Mouse (Mus musculus) embryonic facial prominence, embryonic 14.5 days (tissue): Measurements from ENCODE around the gene Wasf2. TPM values are rescaled to one million over a fixed set of nuclear protein-coding genes. Genes with fewer than 3 reads are reported as not detected.
A peak's percentile ranks its signal among the peaks of the same experiment; 100 is the strongest.

Source experiments
- ATAC-seq: fragments of 200-750 bp; cut with Nextera tagmentation; 2 replicates; pipeline ENCODE4 v1.8.0; 2017; ENCODE audit warnings: low read depth, moderate number of reproducible peaks, moderate TSS enrichment
- DNase-seq: peaks from one replicate; pipeline ENCODE4 v3.0.0-alpha.2; 2015; ENCODE audit warnings: low spot score
- H3K27ac ChIP-seq: fragments of 300-500 bp; sonication (generic); replicated peaks from 2 replicates; pipeline ENCODE4 v1.5.1; 2014; ENCODE audit warnings: low read depth, mild to moderate bottlenecking, low read length, moderate library complexity
- H3K27me3 ChIP-seq: fragments of 300-500 bp; sonication (generic); replicated peaks from 2 replicates; pipeline ENCODE4 v1.6.1; 2014; ENCODE audit warnings: low read length; ENCODE audit not compliant: control insufficient read depth, insufficient read depth
- H3K36me3 ChIP-seq: fragments of 300-500 bp; sonication (generic); 2 replicates; pipeline ENCODE4 v1.6.1; 2014; ENCODE audit warnings: low read length, mixed read lengths; ENCODE audit not compliant: control insufficient read depth, insufficient read depth
- H3K4me1 ChIP-seq: fragments of 300-500 bp; sonication (generic); 2 replicates; pipeline ENCODE4 v1.6.1; 2014; ENCODE audit warnings: antibody characterized with exemption, low read length; ENCODE audit not compliant: control insufficient read depth, insufficient read depth
- H3K4me2 ChIP-seq: fragments of 300-500 bp; sonication (generic); 2 replicates; pipeline ENCODE4 v1.6.1; 2014; ENCODE audit warnings: low read depth, mild to moderate bottlenecking, low read length, moderate library complexity, mixed read lengths
- H3K4me3 ChIP-seq: fragments of 300-500 bp; sonication (generic); 2 replicates; pipeline ENCODE4 v1.5.1; 2014; ENCODE audit warnings: low read depth, mild to moderate bottlenecking, low read length
- H3K9ac ChIP-seq: fragments of 300-500 bp; sonication (generic); 2 replicates; pipeline ENCODE4 v1.6.1; 2014; ENCODE audit warnings: low read depth, mild to moderate bottlenecking, low read length, moderate library complexity, mixed read lengths
- H3K9me3 ChIP-seq: fragments of 300-500 bp; sonication (generic); 2 replicates; pipeline ENCODE4 v1.6.1; 2016; ENCODE audit warnings: low read length; ENCODE audit not compliant: control insufficient read depth
- WGBS: fragments of 180-500 bp; shearing (Covaris S2); extraction: QIAGEN DNeasy Blood & Tissue Kit; methylation state at CpG from one replicate; pipeline ENCODE4 v1.1.7; 2014; 5-methylcytosine and 5-hydroxymethylcytosine counted together
- polyA plus RNA-seq: library from polyadenylated mRNA; unstranded; fragments of >200 nt; fragmentation: Nextera tagmentation; extraction: Ambion mirVana; gene quantifications from 2 replicates; pipeline ENCODE4 v1.2.1, GENCODE M21; 2014

Gene Wasf2
- polyA plus RNA-seq, 1 experiment from 2014 or later = 83.4 TPM

GRCm38 (mm10) chr4:133223875-133224274 is 93.6 kb downstream of the Wasf2 start:
- WGBS = 42% methylated on average over 5 of the region's 5 CpGs
- 0 out of 2 replicates have a peak, but pooled peaks cover 11% of the 10 kb centered on the region for H3K27me3 ChIP-seq
- H3K36me3 ChIP-seq = no peaks in the 10 kb centered on the region
- no peaks in the 10 kb centered on the region for H3K9me3 ChIP-seq
- ATAC-seq (0 out of 2 replicates have a peak, but pooled peaks have one; percentile 20), DNase-seq (no peak)
- H3K9ac ChIP-seq = no peak overlapping the region
- no peak overlapping the region for H3K4me2 ChIP-seq
- H3K4me1 ChIP-seq = 0 out of 2 replicates have a peak, but pooled peaks cover 3% of the 10 kb centered on the region
- no peak overlapping the region for H3K4me3 ChIP-seq
- no peak overlapping the region for H3K27ac ChIP-seq

GRCm38 (mm10) chr4:133226073-133226472 is 95.8 kb downstream of the Wasf2 start:
- Histone ChIP-seq H3K9me3 (no peaks in the 10 kb centered on the region), H3K4me3 (no peak overlapping the region), H3K9ac (no peak overlapping the region), H3K27me3 (0 out of 2 replicates have a peak, but pooled peaks cover 6% of the 10 kb centered on the region), H3K4me1 (0 out of 2 replicates have a peak, but pooled peaks cover 3% of the 10 kb centered on the region), H3K4me2 (no peak overlapping the region), H3K27ac (no peak overlapping the region), H3K36me3 (no peaks in the 10 kb centered on the region)
- ATAC-seq = no peak
- DNase-seq = no peak
- 56% methylated on average over 10 of the region's 10 CpGs for WGBS

- Histone ChIP-seq H3K4me2 (no peak overlapping the region), H3K4me3 (no peak overlapping the region), H3K9ac (no peak overlapping the region), H3K9me3 (no peaks in the 10 kb centered on the region), H3K27ac (no peak overlapping the region), H3K27me3 (no peaks in the 10 kb centered on the region), H3K36me3 (no peaks in the 10 kb centered on the region), H3K4me1 (0 out of 2 replicates have a peak, but pooled peaks cover 3% of the 10 kb centered on the region)
- no peak for DNase-seq
- no peak for ATAC-seq
- 45% methylated on average over 8 of the region's 8 CpGs for WGBS
Observed at GRCm38 (mm10) chr4:133227636-133228035, 97.3 kb downstream of the Wasf2 start.

- Histone ChIP-seq H3K4me3 (no peak overlapping the region), H3K36me3 (no peaks in the 10 kb centered on the region), H3K27ac (0 out of 2 replicates have a peak overlapping the region, but pooled peaks have one; percentile 28), H3K9ac (no peak overlapping the region), H3K27me3 (no peaks in the 10 kb centered on the region), H3K4me2 (no peak overlapping the region), H3K4me1 (no peaks in the 10 kb centered on the region), H3K9me3 (no peaks in the 10 kb centered on the region)
- WGBS = 35% methylated on average over 8 of the region's 8 CpGs
- ATAC-seq = no peak
- peak; percentile 61 for DNase-seq
Observed at GRCm38 (mm10) chr4:133229582-133229981, 99.3 kb downstream of the Wasf2 start.

- no peaks in the 10 kb centered on the region for H3K4me1 ChIP-seq
- no peak overlapping the region for H3K4me2 ChIP-seq
- H3K27ac ChIP-seq = no peak overlapping the region
- no peaks in the 10 kb centered on the region for H3K27me3 ChIP-seq
- DNase-seq (no peak), ATAC-seq (no peak)
- 35% methylated on average over 10 of the region's 10 CpGs for WGBS
- H3K9ac ChIP-seq = no peak overlapping the region
- no peaks in the 10 kb centered on the region for H3K9me3 ChIP-seq
- no peaks in the 10 kb centered on the region for H3K36me3 ChIP-seq
- H3K4me3 ChIP-seq = no peak overlapping the region
Observed at GRCm38 (mm10) chr4:133233285-133233976, 103.1 kb downstream of the Wasf2 start.

- no peak overlapping the region for H3K9ac ChIP-seq
- WGBS = 56% methylated on average over 5 of the region's 5 CpGs
- H3K36me3 ChIP-seq = no peaks in the 10 kb centered on the region
- no peaks in the 10 kb centered on the region for H3K4me1 ChIP-seq
- H3K4me3 ChIP-seq = no peak overlapping the region
- no peak overlapping the region for H3K27ac ChIP-seq
- H3K9me3 ChIP-seq = no peaks in the 10 kb centered on the region
- peaks cover 1% of the 10 kb centered on the region; the same call in 1 of the 2 replicates for H3K27me3 ChIP-seq
- ATAC-seq (no peak), DNase-seq (no peak)
- H3K4me2 ChIP-seq = no peak overlapping the region
Observed at GRCm38 (mm10) chr4:133234771-133235170, 104.5 kb downstream of the Wasf2 start.

GRCm38 (mm10) chr4:133235415-133235814 is 105.1 kb downstream of the Wasf2 start:
- WGBS = 79% methylated on average over 5 of the region's 5 CpGs
- DNase-seq = no peak

GRCm38 (mm10) chr4:133237911-133238310 is 107.6 kb downstream of the Wasf2 start:
- DNase-seq (no peak), ATAC-seq (no peak)
- Histone ChIP-seq H3K4me3 (no peak overlapping the region), H3K9me3 (no peaks in the 10 kb centered on the region), H3K27ac (no peak overlapping the region), H3K36me3 (no peaks in the 10 kb centered on the region), H3K4me2 (no peak overlapping the region), H3K4me1 (peaks cover 10% of the 10 kb centered on the region), H3K9ac (no peak overlapping the region), H3K27me3 (peaks cover 17% of the 10 kb centered on the region)
- 67% methylated on average over 4 of the region's 4 CpGs for WGBS

More at GRCm38 (mm10) chr4:133235415-133235814, 105.1 kb downstream of the Wasf2 start:
- Histone ChIP-seq H3K9me3 (no peaks in the 10 kb centered on the region), H3K27me3 (peaks cover 5% of the 10 kb centered on the region; the same call in 1 of the 2 replicates), H3K36me3 (no peaks in the 10 kb centered on the region), H3K9ac (no peak overlapping the region), H3K4me2 (no peak overlapping the region), H3K4me3 (no peak overlapping the region), H3K4me1 (peaks cover 2% of the 10 kb centered on the region), H3K27ac (no peak overlapping the region)
- ATAC-seq = no peak
